Mouse (Mus musculus) spleen, postnatal 14 days (tissue): ENCODE results near the gene Mcm8.

Experiments used
- DNase-seq, 2 experiments: peaks; one replicate each; pipeline ENCODE4 v3.0.0; 2021 to 2022; ENCODE audit warnings: low spot score in 2 of 2

Gene Mcm8

DNA sequence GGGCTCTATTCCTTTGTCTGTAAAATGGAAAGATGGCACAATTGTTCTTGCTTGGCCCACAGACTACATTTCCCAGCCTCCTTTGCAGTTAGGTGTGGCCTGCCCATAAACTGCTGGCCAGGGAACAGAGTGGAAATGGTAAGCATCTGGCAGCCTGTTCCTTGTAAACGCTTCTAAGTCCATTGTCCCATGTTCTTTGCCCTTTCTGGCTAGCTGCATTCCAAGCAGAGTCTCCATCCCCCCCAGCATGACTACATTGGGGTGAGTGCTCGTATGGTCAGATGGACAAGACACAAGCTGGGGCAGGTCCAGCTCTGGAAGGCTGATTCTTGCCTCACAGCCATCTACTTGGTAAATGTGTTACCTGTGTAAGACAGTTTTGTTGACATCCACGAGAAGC lies 55.7 kb downstream of the Mcm8 start:
- no peak for DNase-seq

DNA sequence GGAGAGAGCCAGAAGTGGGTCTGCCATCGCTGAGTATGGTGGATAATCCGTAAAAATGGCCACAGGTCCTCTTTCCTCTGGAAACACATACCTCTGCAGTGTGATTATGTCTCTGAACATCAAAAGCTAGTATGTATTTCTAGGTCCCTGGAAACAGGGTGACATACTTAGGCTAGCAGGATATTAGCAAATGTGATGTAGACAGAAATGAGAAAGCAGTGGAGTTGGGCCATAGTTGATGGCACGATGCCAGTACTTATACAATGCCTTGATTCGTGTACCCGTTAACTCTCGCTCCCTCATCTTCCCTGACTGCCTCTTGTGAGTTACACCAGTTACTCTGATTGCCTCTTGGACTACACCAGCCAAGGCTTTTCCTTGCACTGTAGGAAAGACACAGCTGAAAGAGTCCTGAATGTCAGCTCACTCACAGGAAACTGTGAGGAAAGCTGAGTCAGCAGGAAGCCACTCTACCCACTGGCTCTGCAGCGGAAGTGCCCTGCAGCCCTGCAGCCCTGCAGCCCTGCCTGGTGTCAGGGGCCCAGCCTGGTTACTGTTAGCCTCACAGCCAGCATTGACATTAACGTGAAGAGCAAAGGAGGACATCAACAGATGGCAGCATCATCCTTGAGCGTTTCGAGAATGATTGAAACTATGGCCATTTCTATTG lies 57.9 kb downstream of the Mcm8 start:
- no peak for DNase-seq

DNA sequence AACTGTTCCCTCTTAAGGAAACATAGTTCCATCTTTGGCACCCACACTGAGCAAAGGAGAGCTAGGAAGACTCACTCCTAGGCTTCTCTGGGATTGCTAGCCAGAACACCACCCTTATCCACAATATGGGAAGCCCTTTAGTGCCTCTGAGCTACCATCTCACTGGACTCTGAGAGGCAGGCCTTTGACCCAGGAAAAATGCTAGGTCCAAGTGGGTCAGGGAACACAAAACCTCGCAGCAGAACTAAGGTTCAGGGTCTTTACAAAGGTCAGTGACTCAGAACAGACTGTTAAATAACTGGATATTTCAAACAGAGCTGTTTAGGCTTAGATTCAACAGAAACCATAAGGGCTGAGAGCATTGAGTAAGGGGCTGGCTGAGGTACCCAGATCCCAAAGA lies 61.0 kb downstream of the Mcm8 start:
- no peak for DNase-seq

DNA sequence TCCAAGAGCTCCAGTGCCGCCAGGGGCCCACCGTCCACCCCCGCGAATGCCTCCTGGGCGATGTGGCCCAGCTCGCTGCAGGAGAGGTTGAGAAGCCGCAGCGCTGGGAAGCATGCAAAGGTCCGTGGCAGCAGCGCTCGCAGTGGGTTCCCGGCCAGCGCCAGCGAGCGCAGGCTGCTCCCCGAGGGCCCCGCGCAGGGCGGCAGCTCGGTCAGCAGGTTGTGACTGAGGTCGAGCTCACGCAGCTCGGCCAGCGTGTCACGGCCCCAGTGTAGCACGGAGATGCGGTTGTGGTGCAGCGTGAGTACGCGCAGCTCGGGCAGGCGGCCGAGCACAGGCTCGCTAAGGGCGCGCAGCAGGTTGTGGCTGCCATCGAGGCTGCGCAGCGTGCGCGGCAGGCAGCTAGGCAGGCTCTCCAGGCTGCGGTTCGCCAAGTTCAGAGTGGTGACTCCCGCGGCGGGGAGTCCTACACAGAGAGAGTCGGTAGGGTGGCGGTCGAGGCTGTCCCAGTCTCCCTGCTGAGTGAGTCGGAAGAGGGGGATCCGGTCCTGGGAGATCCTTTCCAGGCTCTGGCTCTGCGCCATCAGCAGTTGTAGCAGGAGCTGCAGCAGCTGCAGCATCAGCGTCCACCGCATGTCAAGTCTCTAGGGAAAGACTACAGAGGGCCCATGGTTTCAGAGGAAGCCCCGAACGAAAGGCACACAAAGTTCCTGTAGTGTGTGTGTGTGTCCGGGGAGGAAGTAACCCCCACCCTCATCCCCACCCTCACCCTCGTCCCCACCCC lies 63.5 kb downstream of the Mcm8 start:
- no peak for DNase-seq

DNA sequence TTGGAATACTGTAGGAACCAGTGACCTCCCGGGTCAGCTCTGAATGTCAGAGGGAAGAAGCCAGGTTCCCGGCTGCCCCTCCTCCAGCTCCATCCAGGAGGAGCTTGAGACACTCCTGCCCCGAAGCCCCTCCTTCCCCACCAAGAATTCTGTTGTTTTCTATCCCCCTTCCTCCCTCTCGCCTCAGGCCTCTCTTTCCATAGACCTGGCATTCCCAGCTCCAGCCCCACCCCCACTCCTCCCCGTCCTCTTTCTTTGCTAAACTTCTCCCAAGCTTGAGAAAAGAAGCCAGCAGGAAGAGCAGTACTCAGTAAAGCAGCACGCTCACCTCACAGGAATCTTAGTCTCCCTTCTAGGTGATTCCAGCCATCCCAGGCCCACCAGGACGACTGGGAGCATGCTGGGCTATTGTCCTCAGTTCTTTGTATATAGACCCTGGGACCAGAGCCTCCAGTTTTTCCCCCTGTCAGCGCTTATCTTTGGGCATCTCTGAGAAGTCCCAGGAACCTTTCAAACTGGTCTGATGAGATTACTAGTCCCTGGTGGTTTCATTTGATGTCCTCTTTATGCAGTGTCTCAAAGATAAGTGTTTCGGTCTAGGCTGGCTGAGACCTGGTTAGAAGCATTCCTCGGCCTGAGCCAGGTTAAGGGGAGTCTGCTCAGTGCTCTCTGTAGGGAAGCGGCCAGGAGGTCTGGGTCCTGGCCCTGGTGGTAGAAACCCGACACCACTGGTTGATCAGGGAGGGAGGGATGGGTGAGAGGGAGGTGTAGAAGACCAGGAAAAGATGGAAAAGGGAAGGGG lies 65.1 kb downstream of the Mcm8 start, which contains the start of gene Lrrn4:
Lrrn4 (minus strand) TSS at position 48 of the 802 bp plus-strand sequence.
- DNase-seq: no peak

DNA sequence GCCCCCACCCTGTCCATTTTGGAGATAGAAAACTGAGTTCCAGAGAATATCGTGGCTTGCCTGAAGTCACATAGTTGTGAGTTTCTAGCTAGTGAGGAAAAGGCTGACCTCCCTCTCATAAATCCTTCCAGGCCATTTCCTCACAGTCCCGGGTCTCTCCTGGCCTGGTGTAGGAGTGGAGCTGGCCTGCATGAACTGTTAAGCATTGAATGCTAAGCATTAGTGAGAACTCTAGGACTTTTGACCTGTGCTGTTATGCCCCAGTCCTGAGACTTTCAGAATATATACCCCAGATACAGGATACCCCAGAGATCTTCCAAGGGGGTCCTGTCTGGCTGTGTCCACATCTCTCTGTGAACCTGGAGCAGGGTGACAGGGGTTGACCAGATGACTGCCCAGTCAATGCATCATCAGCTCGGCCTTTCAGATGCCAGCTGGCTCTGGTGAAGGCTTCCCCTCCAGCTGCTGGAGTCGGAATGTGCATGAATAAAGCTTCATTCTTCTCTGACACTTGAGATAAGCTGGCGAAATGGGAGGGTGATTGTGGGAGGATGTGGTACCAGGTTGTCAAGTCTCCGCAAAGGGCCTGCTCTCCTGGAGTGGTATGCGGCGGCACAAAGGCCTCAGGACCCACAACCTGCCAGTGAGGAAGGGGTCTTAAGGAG lies 68.5 kb downstream of the Mcm8 start:
- no peak for DNase-seq

DNA sequence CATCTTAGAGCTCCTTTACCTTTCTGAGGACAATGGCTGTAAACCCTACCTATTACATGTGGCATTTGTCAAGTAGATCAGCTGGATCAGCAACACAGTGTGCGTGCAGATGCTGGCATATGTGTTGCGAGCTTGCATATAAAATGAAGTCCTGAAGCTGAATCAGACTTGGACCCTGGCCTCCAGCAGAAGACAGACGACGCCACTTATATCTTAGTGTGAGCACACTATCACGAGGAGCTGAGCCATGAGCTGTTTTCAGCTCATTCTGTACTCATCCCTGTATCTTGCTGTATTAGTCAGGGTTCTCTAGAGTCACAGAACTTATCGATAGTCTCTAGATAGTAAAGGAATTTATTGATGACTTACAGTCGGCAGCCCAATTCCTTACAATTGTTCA lies 69.4 kb downstream of the Mcm8 start:
- no peak for DNase-seq
